Mouse (Mus musculus): ENCODE measurements around the gene Sowaha. TPM values are rescaled to one million over a fixed set of nuclear protein-coding genes. Genes with fewer than 3 reads are reported as not detected.
A peak's percentile ranks its signal among the peaks of the same experiment; 100 is the strongest.
"Not testable (repeated sequence)": the region's sequence is repeated elsewhere in the genome, so short reads cannot be mapped to it uniquely, and the experiment has no call there.

The Sowaha gene
- polyA plus RNA-seq, 1 experiment from 2014 or later: 1.5 TPM

GRCm38 (mm10) chr11:53430670-53431346 lies 49.3 kb downstream of the Sowaha start, which contains the start of the genes Uqcrq and Gdf9:
Gene Uqcrq (minus strand): TSS chr11:53430831.
Gene Gdf9 (plus strand): TSS chr11:53431023.
- WGBS: under 1% methylated on average over 44 of the region's 44 CpGs
- H3K9me3 ChIP-seq (replicated peaks): no peaks in the 10 kb centered on the region
- H3K4me3 ChIP-seq (replicated peaks): peak within 1 kb of the TSS; percentile 85
- no peaks in the 10 kb centered on the region for H3K27me3 ChIP-seq
- ATAC-seq (ENCODE audit: insufficient number of reproducible peaks, low FRiP score, low TSS enrichment, low read depth): peak; percentile 94
- peak within 1 kb of the TSS; percentile 76 for H3K27ac ChIP-seq (replicated peaks)
- H3K36me3 ChIP-seq: peaks cover 14% of the 10 kb centered on the region
- H3K4me1 ChIP-seq: peaks cover 16% of the 10 kb centered on the region
- peak within 1 kb of the TSS; percentile 66 for H3K4me2 ChIP-seq (replicated peaks)
- peak within 1 kb of the TSS; percentile 73 for H3K9ac ChIP-seq

GRCm38 (mm10) chr11:53430300-53430669 lies 49.8 kb downstream of the Sowaha start:
- peak overlapping the region; percentile 73 for H3K9ac ChIP-seq
- WGBS: under 1% methylated on average over 34 of the region's 34 CpGs
- ATAC-seq (ENCODE audit: insufficient number of reproducible peaks, low FRiP score, low TSS enrichment, low read depth): peak; percentile 30
- peak overlapping the region; percentile 85 for H3K4me3 ChIP-seq (replicated peaks)
- peak overlapping the region; percentile 76 for H3K27ac ChIP-seq (replicated peaks)
- H3K36me3 ChIP-seq: peaks cover 14% of the 10 kb centered on the region
- H3K27me3 ChIP-seq: no peaks in the 10 kb centered on the region
- H3K4me2 ChIP-seq (replicated peaks): peak overlapping the region; percentile 66
- H3K9me3 ChIP-seq (replicated peaks): no peaks in the 10 kb centered on the region
- peaks cover 16% of the 10 kb centered on the region for H3K4me1 ChIP-seq

- no peak for ATAC-seq (ENCODE audit: insufficient number of reproducible peaks, low FRiP score, low TSS enrichment, low read depth)
Observed at GRCm38 (mm10) chr11:53429182-53429581, 50.9 kb downstream of the Sowaha start.

GRCm38 (mm10) chr11:53428716-53429057 lies 51.4 kb downstream of the Sowaha start:
- no peak overlapping the region for H3K9ac ChIP-seq
- no peak for ATAC-seq (ENCODE audit: insufficient number of reproducible peaks, low FRiP score, low TSS enrichment, low read depth)
- 93% methylated on average over 5 of the region's 5 CpGs for WGBS
- no peak overlapping the region for H3K4me3 ChIP-seq (replicated peaks)
- no peaks in the 10 kb centered on the region for H3K27me3 ChIP-seq
- no peak overlapping the region for H3K27ac ChIP-seq (replicated peaks)
- H3K4me1 ChIP-seq: peaks cover 16% of the 10 kb centered on the region
- no peaks in the 10 kb centered on the region for H3K9me3 ChIP-seq (replicated peaks)
- no peak overlapping the region for H3K4me2 ChIP-seq (replicated peaks)
- H3K36me3 ChIP-seq: peaks cover 14% of the 10 kb centered on the region

More at GRCm38 (mm10) chr11:53429182-53429581, 50.9 kb downstream of the Sowaha start:
- Histone ChIP-seq H3K4me2 (replicated peaks) (peak overlapping the region; percentile 66), H3K4me3 (replicated peaks) (peak overlapping the region; percentile 85), H3K4me1 (peaks cover 16% of the 10 kb centered on the region), H3K9ac (no peak overlapping the region), H3K36me3 (peaks cover 14% of the 10 kb centered on the region), H3K27me3 (no peaks in the 10 kb centered on the region), H3K9me3 (replicated peaks) (no peaks in the 10 kb centered on the region), H3K27ac (replicated peaks) (no peak overlapping the region)

GRCm38 (mm10) chr11:53427993-53428715 lies 51.9 kb downstream of the Sowaha start:
- no peaks in the 10 kb centered on the region for H3K27me3 ChIP-seq
- H3K4me3 ChIP-seq (replicated peaks): no peak overlapping the region
- 93% methylated on average over 3 of the region's 3 CpGs for WGBS
- H3K4me1 ChIP-seq: peaks cover 16% of the 10 kb centered on the region
- no peak overlapping the region for H3K4me2 ChIP-seq (replicated peaks)
- H3K36me3 ChIP-seq: peaks cover 14% of the 10 kb centered on the region
- H3K27ac ChIP-seq (replicated peaks): no peak overlapping the region
- no peak overlapping the region for H3K9ac ChIP-seq
- no peaks in the 10 kb centered on the region for H3K9me3 ChIP-seq (replicated peaks)
- ATAC-seq (ENCODE audit: insufficient number of reproducible peaks, low FRiP score, low TSS enrichment, low read depth): no peak

- peaks cover 14% of the 10 kb centered on the region for H3K36me3 ChIP-seq
- H3K27ac ChIP-seq (replicated peaks); ATAC-seq (ENCODE audit: insufficient number of reproducible peaks, low FRiP score, low TSS enrichment, low read depth); H3K27me3 ChIP-seq; H3K4me3 ChIP-seq (replicated peaks); H3K9ac ChIP-seq; H3K9me3 ChIP-seq (replicated peaks); H3K4me2 ChIP-seq (replicated peaks): not testable (repeated sequence)
- H3K4me1 ChIP-seq: peaks cover 16% of the 10 kb centered on the region
- 91% methylated on average over 3 of the region's 3 CpGs for WGBS
Observed at GRCm38 (mm10) chr11:53426914-53427313, 53.2 kb downstream of the Sowaha start.

Other genes starting within 250 kb of the Sowaha start
- gene Hspa4, start 179.8 kb downstream of the Sowaha start, polyA plus RNA-seq (2015; fragmentation: Nextera tagmentation; extraction: Ambion mirVana): 63.9 and 71.9 TPM in 2 replicates
- 16.3 and 16.7 TPM in 2 replicates for gene Zcchc10, start 155.6 kb downstream of the Sowaha start, polyA plus RNA-seq (2015; fragmentation: Nextera tagmentation; extraction: Ambion mirVana)
- gene Aff4, start 129.4 kb downstream of the Sowaha start, polyA plus RNA-seq (2015; fragmentation: Nextera tagmentation; extraction: Ambion mirVana): 43.1 and 50.3 TPM in 2 replicates
- gene Leap2, start 57.1 kb downstream of the Sowaha start, polyA plus RNA-seq (2015; fragmentation: Nextera tagmentation; extraction: Ambion mirVana): not detected in 2 replicates
- 535 and 540 TPM in 2 replicates for gene Uqcrq, start 49.4 kb downstream of the Sowaha start, polyA plus RNA-seq (2015; fragmentation: Nextera tagmentation; extraction: Ambion mirVana)
- gene Gdf9, start 49.3 kb downstream of the Sowaha start, polyA plus RNA-seq (2015; fragmentation: Nextera tagmentation; extraction: Ambion mirVana): 2.3 and 2.4 TPM in 2 replicates
- 0.17 and 0.28 TPM in 2 replicates for gene Gm10447, start 23.2 kb downstream of the Sowaha start, polyA plus RNA-seq (2015; fragmentation: Nextera tagmentation; extraction: Ambion mirVana)
- gene Shroom1, start 23.1 kb downstream of the Sowaha start, polyA plus RNA-seq (2015; fragmentation: Nextera tagmentation; extraction: Ambion mirVana): 3.4 and 3.7 TPM in 2 replicates
- gene Gm9837, start 9.8 kb downstream of the Sowaha start, polyA plus RNA-seq (2015; fragmentation: Nextera tagmentation; extraction: Ambion mirVana): not detected in 2 replicates
- 0.18 TPM in 1 of 2 replicates, not detected in the other for gene Gm9945, start 108 bp downstream of the Sowaha start, polyA plus RNA-seq (2015; fragmentation: Nextera tagmentation; extraction: Ambion mirVana)
- 46.1 and 47.9 TPM in 2 replicates for gene Sept8, start 39.0 kb upstream of the Sowaha start, polyA plus RNA-seq (2015; fragmentation: Nextera tagmentation; extraction: Ambion mirVana)
- gene Kif3a, start 87.1 kb upstream of the Sowaha start, polyA plus RNA-seq (2015; fragmentation: Nextera tagmentation; extraction: Ambion mirVana): 85.7 and 92.0 TPM in 2 replicates
- gene Il4, start 138.4 kb upstream of the Sowaha start, polyA plus RNA-seq (2015; fragmentation: Nextera tagmentation; extraction: Ambion mirVana): 1.9 and 2.6 TPM in 2 replicates
- not detected in 2 replicates for gene Il13, start 154.4 kb upstream of the Sowaha start, polyA plus RNA-seq (2015; fragmentation: Nextera tagmentation; extraction: Ambion mirVana)
- 24.6 and 28.8 TPM in 2 replicates for gene Rad50, start 227.0 kb upstream of the Sowaha start, polyA plus RNA-seq (2015; fragmentation: Nextera tagmentation; extraction: Ambion mirVana)
- not detected in 2 replicates for gene Il5, start 240.5 kb upstream of the Sowaha start, polyA plus RNA-seq (2015; fragmentation: Nextera tagmentation; extraction: Ambion mirVana)

Measured in embryonic facial prominence, embryonic 15.5 days (tissue).